Mouse (Mus musculus): ENCODE results near the gene Rftn1.

The Rftn1 gene

GRCm38 (mm10) chr17:50170935-50171545 is 19.4 kb downstream of the Rftn1 start:
- no peak for DNase-seq (ENCODE audit: low read depth, low spot score)

- no peak for DNase-seq (ENCODE audit: low read depth, low spot score)
Observed at GRCm38 (mm10) chr17:50169946-50170427, 20.5 kb downstream of the Rftn1 start.

GRCm38 (mm10) chr17:50160904-50161805 is 29.3 kb downstream of the Rftn1 start:
- DNase-seq (ENCODE audit: low read depth, low spot score) = no peak

GRCm38 (mm10) chr17:50160357-50160756 is 30.1 kb downstream of the Rftn1 start:
- DNase-seq (ENCODE audit: low read depth, low spot score) = no peak

- DNase-seq (ENCODE audit: low read depth, low spot score) = no peak
Observed at GRCm38 (mm10) chr17:50159816-50160215, 30.7 kb downstream of the Rftn1 start.

- DNase-seq (ENCODE audit: low read depth, low spot score) = no peak
Observed at GRCm38 (mm10) chr17:50158565-50158964, 31.9 kb downstream of the Rftn1 start.

GRCm38 (mm10) chr17:50157190-50158150 is 33.0 kb downstream of the Rftn1 start:
- DNase-seq (ENCODE audit: low read depth, low spot score) = no peak

GRCm38 (mm10) chr17:50152085-50152484 is 38.4 kb downstream of the Rftn1 start:
- no peak for DNase-seq (ENCODE audit: low read depth, low spot score)

GRCm38 (mm10) chr17:50151208-50151723 is 39.2 kb downstream of the Rftn1 start:
- DNase-seq (ENCODE audit: low read depth, low spot score) = no peak

GRCm38 (mm10) chr17:50150416-50151207 is 39.9 kb downstream of the Rftn1 start:
- DNase-seq (ENCODE audit: low read depth, low spot score) = no peak

- DNase-seq (ENCODE audit: low read depth, low spot score) = no peak
Observed at GRCm38 (mm10) chr17:50149690-50150210, 40.7 kb downstream of the Rftn1 start.

- DNase-seq (ENCODE audit: low read depth, low spot score) = no peak
Observed at GRCm38 (mm10) chr17:50147831-50148587, 42.5 kb downstream of the Rftn1 start.

GRCm38 (mm10) chr17:50143354-50143753 is 47.1 kb downstream of the Rftn1 start:
- no peak for DNase-seq (ENCODE audit: low read depth, low spot score)

- no peak for DNase-seq (ENCODE audit: low read depth, low spot score)
Observed at GRCm38 (mm10) chr17:50142553-50142952, 47.9 kb downstream of the Rftn1 start.

- no peak for DNase-seq (ENCODE audit: low read depth, low spot score)
Observed at GRCm38 (mm10) chr17:50142151-50142550, 48.3 kb downstream of the Rftn1 start.

GRCm38 (mm10) chr17:50136060-50136459 is 54.4 kb downstream of the Rftn1 start:
- DNase-seq (ENCODE audit: low read depth, low spot score) = no peak

- no peak for DNase-seq (ENCODE audit: low read depth, low spot score)
Observed at GRCm38 (mm10) chr17:50135466-50135865, 55.0 kb downstream of the Rftn1 start.

GRCm38 (mm10) chr17:50131698-50132097 is 58.8 kb downstream of the Rftn1 start:
- DNase-seq (ENCODE audit: low read depth, low spot score) = no peak

- no peak for DNase-seq (ENCODE audit: low read depth, low spot score)
Observed at GRCm38 (mm10) chr17:50130421-50130820, 60.1 kb downstream of the Rftn1 start.

GRCm38 (mm10) chr17:50128392-50128791 is 62.1 kb downstream of the Rftn1 start:
- no peak for DNase-seq (ENCODE audit: low read depth, low spot score)

Data from retina, adult 2 months (tissue).